17 mouse cellular contexts compared by ENCODE assay signal in genomic region chr5:16234891-16235290, GRCm38 (mm10).
DNase-seq lines count a peak whose midpoint lies in the region; ATAC-seq lines count a peak whose summit lies in the region.
"Had no signal": no experiment of that assay in that cellular context is flagged by ENCODE, and none has a peak within 500 bp of the region (broad histone marks: within the 10 kb centered on the region; RNA-seq: fewer than 3 reads in every experiment).

No protein-coding gene starts in this region.

- H3K27ac ChIP-seq in embryonic facial prominence, embryonic 14.5 days (replicated peaks; ENCODE audit: low read depth, low read length): no peak overlapping the region
- peak overlapping the region; percentile 80 for H3K27ac ChIP-seq in midbrain, embryonic 13.5 days
- H3K27ac ChIP-seq: embryonic facial prominence, embryonic 13.5 days had no signal

- no peaks in the 10 kb centered on the region for H3K36me3 ChIP-seq in embryonic facial prominence, embryonic 14.5 days (ENCODE audit: control insufficient read depth, insufficient read depth, low read length)
- no peaks in the 10 kb centered on the region for H3K36me3 ChIP-seq in midbrain, embryonic 13.5 days
- H3K36me3 ChIP-seq: embryonic facial prominence, embryonic 13.5 days had no signal

- H3K4me1 ChIP-seq in embryonic facial prominence, embryonic 14.5 days (ENCODE audit: control insufficient read depth, insufficient read depth, low read length): no peaks in the 10 kb centered on the region; the same call in 1 of the 2 replicates
- peaks cover 47% of the 10 kb centered on the region for H3K4me1 ChIP-seq in midbrain, embryonic 13.5 days (replicated peaks)
- H3K4me1 ChIP-seq: embryonic facial prominence, embryonic 13.5 days had no signal

- no peaks in the 10 kb centered on the region for H3K9me3 ChIP-seq in embryonic facial prominence, embryonic 14.5 days (ENCODE audit: control insufficient read depth, low read length)
- no peaks in the 10 kb centered on the region for H3K9me3 ChIP-seq in midbrain, embryonic 13.5 days
- H3K9me3 ChIP-seq: embryonic facial prominence, embryonic 13.5 days had no signal

- peak; percentile 56; the same call in 1 of the 2 replicates for ATAC-seq in cerebellum, adult (ENCODE audit: insufficient number of reproducible peaks, low FRiP score, low TSS enrichment)
- ATAC-seq in frontal cortex, adult (ENCODE audit: low TSS enrichment): peak; percentile 26; the same call in 1 of the 2 replicates
- ATAC-seq in embryonic facial prominence, embryonic 14.5 days (ENCODE audit: low read depth): no peak
- ATAC-seq in midbrain, embryonic 13.5 days: no peak
- ATAC-seq: liver, postnatal 0 days had no signal

- 42% methylated on average over 6 of the region's 6 CpGs for WGBS in embryonic facial prominence, embryonic 14.5 days
- 27% methylated on average over 6 of the region's 6 CpGs for WGBS in midbrain, embryonic 13.5 days

- H3K27me3 ChIP-seq in embryonic facial prominence, embryonic 14.5 days (replicated peaks; ENCODE audit: control insufficient read depth, insufficient read depth, low read length): no peaks in the 10 kb centered on the region
- H3K27me3 ChIP-seq in midbrain, embryonic 13.5 days: no peaks in the 10 kb centered on the region
- H3K27me3 ChIP-seq: embryonic facial prominence, embryonic 13.5 days had no signal

- H3K4me3 ChIP-seq in embryonic facial prominence, embryonic 14.5 days (ENCODE audit: low read depth, low read length): no peak overlapping the region
- no peak overlapping the region for H3K4me3 ChIP-seq in midbrain, embryonic 13.5 days (replicated peaks)
- H3K4me3 ChIP-seq: embryonic facial prominence, embryonic 13.5 days had no signal

- H3K9ac ChIP-seq in embryonic facial prominence, embryonic 14.5 days (ENCODE audit: low read depth, low read length): no peak overlapping the region
- no peak overlapping the region for H3K9ac ChIP-seq in midbrain, embryonic 13.5 days (replicated peaks)
- H3K9ac ChIP-seq: embryonic facial prominence, embryonic 13.5 days; liver, postnatal 0 days had no signal

- no peak overlapping the region for H3K4me2 ChIP-seq in embryonic facial prominence, embryonic 14.5 days (ENCODE audit: low read depth, low read length)
- 0 out of 2 replicates have a peak overlapping the region, but pooled peaks have one; percentile 4 for H3K4me2 ChIP-seq in midbrain, embryonic 13.5 days (replicated peaks)
- H3K4me2 ChIP-seq: embryonic facial prominence, embryonic 13.5 days; heart, embryonic 11.5 days had no signal

- DNase-seq in cerebellum, postnatal 36 days: no peak
- DNase-seq in frontal cortex, postnatal 36 days (ENCODE audit: low spot score in 2 of 2): no peak
- DNase-seq in embryonic facial prominence, embryonic 14.5 days (ENCODE audit: low spot score): peak; percentile 19
- DNase-seq in heart, adult 18-20 months: no peak
- DNase-seq in lung, postnatal 36 days: no peak
- DNase-seq: cerebellum, adult 11-12 months; gastrocnemius, postnatal 36 days; heart, postnatal 4 days; kidney, adult 18-20 months; kidney, postnatal 14 days; liver, postnatal 0 days; thymus, postnatal 36 days had no signal

Comparison
In these comparisons a context has a peak if more than half of its experiments do, and no peak if none do; other contexts are left out.
1. ATAC-seq: peak in cerebellum, adult (single experiment) and frontal cortex, adult (single experiment); none in embryonic facial prominence, embryonic 14.5 days (single experiment) and midbrain, embryonic 13.5 days (single experiment).